Mouse (Mus musculus) stomach, postnatal 0 days (tissue): ENCODE measurements around the gene Sowahd. TPM values are rescaled to one million over a fixed set of nuclear protein-coding genes. Genes with fewer than 3 reads are reported as not detected.
A peak's percentile ranks its signal among the peaks of the same experiment; 100 is the strongest.

Experiments
- ATAC-seq: fragments of 200-750 bp; cut with Nextera tagmentation; 2 replicates; pipeline ENCODE4 v1.8.0; 2017; ENCODE audit not compliant: low FRiP score, low TSS enrichment
- DNase-seq: peaks from one replicate; pipeline ENCODE4 v3.0.0-alpha.2; 2016; ENCODE audit warnings: low spot score
- H3K27ac ChIP-seq: fragments of 300-500 bp; sonication (generic); replicated peaks from 2 replicates; pipeline ENCODE4 v1.5.1; 2014; ENCODE audit warnings: mild to moderate bottlenecking, control low read depth
- H3K27me3 ChIP-seq: fragments of 300-500 bp; sonication (generic); 2 replicates; pipeline ENCODE4 v1.6.1; 2014; ENCODE audit warnings: low read length; ENCODE audit not compliant: control insufficient read depth, insufficient read depth
- H3K36me3 ChIP-seq: fragments of 300-500 bp; sonication (generic); 2 replicates; pipeline ENCODE4 v1.6.1; 2014; ENCODE audit warnings: low read length, mixed read lengths; ENCODE audit not compliant: control insufficient read depth, insufficient read depth
- H3K4me1 ChIP-seq: fragments of 300-500 bp; sonication (generic); replicated peaks from 2 replicates; pipeline ENCODE4 v1.6.1; 2014; ENCODE audit warnings: antibody characterized with exemption; ENCODE audit not compliant: control insufficient read depth, insufficient read depth
- H3K4me2 ChIP-seq: fragments of 300-500 bp; sonication (generic); replicated peaks from 2 replicates; pipeline ENCODE4 v1.6.1; 2014; ENCODE audit warnings: low read depth, mild to moderate bottlenecking, control low read depth, moderate library complexity
- H3K4me3 ChIP-seq: fragments of 300-500 bp; sonication (generic); 2 replicates; pipeline ENCODE4 v1.5.1; 2014; ENCODE audit warnings: low read depth, low read length, control low read depth
- H3K9ac ChIP-seq: fragments of 300-500 bp; sonication (generic); 2 replicates; pipeline ENCODE4 v1.6.1; 2014; ENCODE audit warnings: mild to moderate bottlenecking, low read length, control low read depth, mixed read lengths
- H3K9me3 ChIP-seq: fragments of 300-500 bp; sonication (generic); 2 replicates; pipeline ENCODE4 v1.6.1; 2016; ENCODE audit warnings: low read length; ENCODE audit not compliant: control insufficient read depth
- CTCF ChIP-seq: IDR thresholded peaks from 2 replicates; pipeline ENCODE4 v1.5.1; 2016; ENCODE audit warnings: antibody characterized with exemption, low read depth, mild to moderate bottlenecking, moderate library complexity
- EP300 ChIP-seq: optimal IDR thresholded peaks from 2 replicates; pipeline ENCODE3; 2016; ENCODE audit warnings: antibody characterized with exemption
- WGBS: fragments of 180-500 bp; shearing (Covaris S2); extraction: QIAGEN DNeasy Blood & Tissue Kit; methylation state at CpG from one replicate; pipeline ENCODE4 v1.1.7; 2014; 5-methylcytosine and 5-hydroxymethylcytosine counted together
- polyA plus RNA-seq: library from polyadenylated mRNA; unstranded; fragments of >200 nt; fragmentation: Nextera tagmentation; extraction: Ambion mirVana; gene quantifications from 2 replicates; pipeline ENCODE4 v1.2.1, GENCODE M21; 2015

Gene Sowahd
- polyA plus RNA-seq, 1 experiment from 2014 or later, result 0.21 TPM

DNA sequence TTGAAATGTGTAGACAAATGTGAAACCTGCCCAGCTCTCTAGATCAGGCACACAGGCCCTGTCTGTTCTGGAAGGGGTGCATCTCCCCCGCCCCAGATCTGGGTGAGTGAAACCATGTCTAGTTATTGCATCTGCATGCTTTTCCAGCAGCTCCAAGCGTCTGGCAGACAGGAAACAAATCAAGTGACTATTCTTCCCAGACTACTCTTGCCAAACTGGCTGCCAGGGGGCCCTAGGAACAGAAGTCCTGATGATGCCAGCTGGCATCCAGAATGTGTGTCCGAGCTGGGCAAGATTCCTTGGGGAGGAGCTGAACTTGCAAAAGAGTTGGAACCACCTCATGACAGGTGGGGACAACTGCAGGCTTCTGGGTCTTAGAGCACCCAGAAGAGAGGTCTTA, 20.3 kb upstream of the Sowahd start:
- no peak overlapping the region for H3K27ac ChIP-seq
- no peak overlapping the region for H3K4me3 ChIP-seq
- no peaks in the 10 kb centered on the region for H3K4me1 ChIP-seq
- H3K9ac ChIP-seq, result no peak overlapping the region
- no peaks in the 10 kb centered on the region for H3K27me3 ChIP-seq
- no peak for ATAC-seq
- TF ChIP-seq CTCF, result no peak
- no peak for TF ChIP-seq EP300
- no peaks in the 10 kb centered on the region for H3K36me3 ChIP-seq
- no peak overlapping the region for H3K4me2 ChIP-seq
- no peaks in the 10 kb centered on the region for H3K9me3 ChIP-seq
- WGBS, result 29% methylated on average over 3 of the region's 3 CpGs
- no peak for DNase-seq

DNA sequence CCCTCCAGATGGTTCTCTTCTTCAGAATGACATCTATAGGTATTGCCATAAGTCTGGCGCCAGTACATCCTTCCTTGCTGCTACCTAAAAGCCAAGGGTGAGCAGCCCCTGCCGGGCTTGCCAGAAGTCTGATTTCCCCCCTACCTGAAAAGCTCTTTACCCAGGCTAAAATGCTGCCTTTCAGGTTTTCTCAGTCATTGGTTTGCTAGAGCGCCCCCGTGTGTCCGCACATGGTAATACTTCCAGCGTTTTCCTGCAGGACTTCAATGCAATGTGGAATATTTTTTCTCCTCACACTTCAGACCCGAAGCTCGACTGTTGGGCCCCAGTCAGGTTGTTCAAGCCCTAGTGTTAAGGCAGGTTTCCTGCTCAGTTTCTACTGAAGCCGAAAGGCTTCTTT, 5.9 kb upstream of the Sowahd start:
- DNase-seq (peak; percentile 47), ATAC-seq (no peak)
- Histone ChIP-seq H3K4me2 (no peak overlapping the region), H3K27ac (no peak overlapping the region), H3K27me3 (no peaks in the 10 kb centered on the region), H3K9me3 (no peaks in the 10 kb centered on the region), H3K4me3 (no peak overlapping the region), H3K9ac (no peak overlapping the region), H3K36me3 (no peaks in the 10 kb centered on the region), H3K4me1 (no peaks in the 10 kb centered on the region)
- TF ChIP-seq EP300 (no peak), CTCF (peak; percentile 74)
- 21% methylated on average over 9 of the region's 9 CpGs for WGBS

DNA sequence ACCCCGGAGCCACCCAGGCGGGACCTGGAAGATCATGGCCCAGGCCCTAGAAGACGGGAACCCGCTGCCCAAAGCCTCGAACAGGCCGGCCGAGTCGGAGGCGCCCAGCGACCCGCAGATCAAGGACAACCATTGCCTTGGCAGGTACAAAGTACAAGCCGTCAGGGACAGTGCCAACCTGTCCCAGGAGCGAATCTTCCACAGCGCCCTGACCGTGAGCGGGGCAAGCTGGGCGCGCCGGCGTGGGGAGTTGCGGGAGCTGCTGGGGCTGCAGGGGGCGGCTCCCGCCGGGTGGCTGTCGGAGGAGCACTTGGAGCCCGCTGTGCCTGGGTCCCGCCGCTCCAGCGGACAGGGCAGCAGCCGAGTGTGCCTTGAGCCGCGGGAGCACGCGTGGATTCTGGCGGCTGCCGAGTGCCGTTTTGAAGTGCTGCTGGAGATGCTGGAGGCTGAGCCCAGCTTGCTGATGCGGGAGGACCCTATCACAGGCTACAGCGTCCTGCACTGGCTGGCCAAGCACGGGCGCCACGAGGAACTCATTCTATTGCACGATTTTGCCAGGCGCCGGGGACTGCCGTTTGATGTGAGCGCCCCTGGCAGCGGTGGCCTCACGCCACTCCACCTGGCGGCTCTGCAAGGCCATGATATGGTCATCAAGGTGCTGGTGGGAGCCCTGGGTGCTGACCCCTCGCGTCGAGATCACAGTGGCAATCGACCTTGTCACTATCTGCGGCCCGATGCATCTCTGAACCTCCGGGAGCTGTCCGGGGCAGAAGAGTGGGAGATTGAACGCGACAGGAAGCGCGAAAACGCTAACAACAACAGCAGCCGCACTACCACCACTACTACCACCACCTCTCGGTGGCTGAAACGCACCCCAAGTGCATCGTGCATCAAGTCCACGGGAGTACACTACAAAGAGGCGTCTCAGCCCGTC, 512 bp downstream of the Sowahd start:
- Histone ChIP-seq H3K4me2 (peak overlapping the region; percentile 59), H3K27me3 (no peaks in the 10 kb centered on the region), H3K27ac (no peak overlapping the region), H3K4me1 (no peaks in the 10 kb centered on the region), H3K36me3 (no peaks in the 10 kb centered on the region), H3K4me3 (peak overlapping the region; percentile 37), H3K9ac (no peak overlapping the region), H3K9me3 (no peaks in the 10 kb centered on the region)
- ATAC-seq (no peak), DNase-seq (peak; percentile 15)
- WGBS, result 15% methylated on average over 62 of the region's 70 CpGs
- TF ChIP-seq EP300 (no peak), CTCF (no peak)

DNA sequence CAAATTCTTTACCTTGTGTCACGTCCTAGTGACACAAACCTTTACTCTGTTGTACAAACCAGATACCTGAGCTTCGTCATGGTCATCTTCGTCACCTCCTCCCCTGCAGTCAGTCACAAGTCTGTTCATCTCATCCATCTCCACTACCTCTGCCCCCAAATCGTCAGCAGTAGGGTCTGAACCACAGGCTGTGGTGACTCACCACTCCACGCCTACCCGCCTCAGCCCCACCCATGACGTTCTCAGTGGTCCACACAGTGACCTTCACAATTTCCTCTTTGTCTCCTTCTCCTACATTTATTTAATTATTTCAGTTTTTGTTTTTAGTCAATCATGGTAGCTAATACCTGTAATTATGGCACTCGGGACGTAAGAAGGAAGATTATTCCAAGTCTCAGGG, 15.3 kb downstream of the Sowahd start:
- 72% methylated on average over 9 of the region's 9 CpGs for WGBS
- no peak for ATAC-seq

DNA sequence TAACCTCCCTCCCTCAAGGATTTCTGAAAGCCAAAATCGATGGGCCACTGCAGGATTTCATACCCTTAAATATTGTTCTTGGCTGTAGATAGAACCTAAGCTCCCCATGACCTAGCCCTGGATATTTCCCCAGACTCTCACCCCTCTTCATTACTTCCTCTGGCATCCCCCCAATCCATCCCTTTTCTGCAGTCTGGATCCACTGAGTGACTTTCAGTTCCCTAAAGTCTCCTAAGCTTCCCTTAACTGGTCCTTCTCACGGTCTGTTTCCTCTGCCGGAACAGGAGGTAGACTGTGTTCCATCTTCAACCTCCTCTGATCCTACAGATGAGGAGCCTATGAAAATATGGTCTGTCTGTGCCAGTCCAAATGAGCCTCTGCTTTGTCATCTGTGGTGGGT, 18.7 kb downstream of the Sowahd start:
- Histone ChIP-seq H3K4me2 (no peak overlapping the region), H3K36me3 (no peaks in the 10 kb centered on the region), H3K9ac (no peak overlapping the region), H3K4me1 (no peaks in the 10 kb centered on the region), H3K27ac (no peak overlapping the region), H3K9me3 (no peaks in the 10 kb centered on the region), H3K4me3 (no peak overlapping the region), H3K27me3 (no peaks in the 10 kb centered on the region)
- 82% methylated on average over 3 of the region's 3 CpGs for WGBS
- ATAC-seq (no peak), DNase-seq (no peak)
- TF ChIP-seq EP300 (no peak), CTCF (no peak)

More for the DNA sequence above, 15.3 kb downstream of the Sowahd start:
- Histone ChIP-seq H3K27me3 (no peaks in the 10 kb centered on the region), H3K4me3 (no peak overlapping the region), H3K9ac (no peak overlapping the region), H3K36me3 (no peaks in the 10 kb centered on the region), H3K27ac (no peak overlapping the region), H3K4me2 (no peak overlapping the region), H3K9me3 (no peaks in the 10 kb centered on the region), H3K4me1 (no peaks in the 10 kb centered on the region)
- DNase-seq, result no peak
- TF ChIP-seq EP300, result no peak
- TF ChIP-seq CTCF, result no peak

DNA sequence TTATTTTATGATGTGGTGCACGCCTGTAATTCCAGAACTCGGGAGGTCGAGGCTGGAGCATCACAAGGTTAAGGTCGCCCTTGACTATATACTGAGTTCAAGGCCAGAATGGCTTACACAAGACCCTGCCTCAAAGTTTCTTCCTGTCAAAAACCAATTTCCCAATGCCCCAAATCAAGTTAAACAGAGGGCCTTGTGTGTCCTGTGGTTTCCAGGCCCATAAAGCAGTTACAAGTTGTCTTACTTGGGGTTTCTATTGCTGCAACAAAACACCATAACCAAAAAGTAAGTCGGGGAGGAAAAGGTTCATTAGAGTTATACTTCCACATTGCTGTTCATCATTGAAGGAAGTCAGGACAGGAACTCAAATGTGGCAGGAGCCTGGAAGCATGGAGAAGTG, 20.1 kb downstream of the Sowahd start:
- no peaks in the 10 kb centered on the region for H3K9me3 ChIP-seq
- no peak overlapping the region for H3K4me3 ChIP-seq
- 87% methylated on average over 5 of the region's 5 CpGs for WGBS
- H3K36me3 ChIP-seq, result no peaks in the 10 kb centered on the region
- DNase-seq, result no peak
- no peaks in the 10 kb centered on the region for H3K4me1 ChIP-seq
- H3K9ac ChIP-seq, result no peak overlapping the region
- no peak overlapping the region for H3K4me2 ChIP-seq
- TF ChIP-seq EP300, result no peak
- no peak for TF ChIP-seq CTCF
- H3K27me3 ChIP-seq, result no peaks in the 10 kb centered on the region
- no peak overlapping the region for H3K27ac ChIP-seq
- ATAC-seq, result no peak
